Mouse (Mus musculus) myocyte (in vitro differentiated cells): ENCODE measurements at regions not wholly inside any gene's neighbourhood (a gene's known extent, or its start where the extent isn't known, plus 50 kb on each side); places are given as distances from the start of the nearest gene placed in this dataset.
A peak's percentile ranks its signal among the peaks of the same experiment; 100 is the strongest.

Source experiments
- H3K27me3 ChIP-seq: one replicate; pipeline ENCODE4 v1.6.1; 2011; ENCODE audit not compliant: control insufficient read depth, insufficient read depth, insufficient read length
- H3K36me3 ChIP-seq: one replicate; pipeline ENCODE4 v1.6.1; 2011; ENCODE audit not compliant: control insufficient read depth, insufficient read depth
- H3K4me2 ChIP-seq: one replicate; pipeline ENCODE4 v1.6.1; 2011; ENCODE audit warnings: low read depth, control low read depth
- H3K4me3 ChIP-seq: one replicate; pipeline ENCODE4 v1.5.1; 2011; ENCODE audit warnings: mild to moderate bottlenecking, control low read depth, moderate library complexity
- H3K79me2 ChIP-seq: one replicate; pipeline ENCODE4 v1.6.1; 2011; ENCODE audit not compliant: control insufficient read depth, insufficient read depth
- H3ac ChIP-seq: one replicate; pipeline ENCODE4 v1.6.1; 2011; ENCODE audit not compliant: control insufficient read depth, insufficient read length
- CEBPB ChIP-seq: IDR thresholded peaks from 2 replicates; pipeline ENCODE4 v1.6.1; 2011; ENCODE audit warnings: mild to moderate bottlenecking, moderate library complexity; ENCODE audit not compliant: poor library complexity, insufficient read depth, severe bottlenecking
- E2F4 ChIP-seq: IDR thresholded peaks from one replicate; pipeline ENCODE4 v1.6.1; 2011; ENCODE audit warnings: mild to moderate bottlenecking, control low read depth, moderate library complexity; ENCODE audit not compliant: insufficient read depth
- MAX ChIP-seq: IDR thresholded peaks from one replicate; pipeline ENCODE4 v1.6.1; 2011; ENCODE audit warnings: low read depth, mild to moderate bottlenecking, control low read depth
- MYOD1 ChIP-seq, 3 experiments: IDR thresholded peaks; one replicate each; pipeline ENCODE4 v1.6.1; 2011; ENCODE audit warnings: control low read depth in 2 of 3, low read depth in 2 of 3, mild to moderate bottlenecking in 2 of 3, moderate library complexity in 1 of 3; ENCODE audit not compliant: insufficient read length in 2 of 3, control insufficient read depth in 1 of 3
- MYOG ChIP-seq, 3 experiments: IDR thresholded peaks; one replicate each; pipeline ENCODE4 v1.6.1; 2011; ENCODE audit warnings: control low read depth in 2 of 3, low read depth in 2 of 3, mild to moderate bottlenecking in 2 of 3; ENCODE audit not compliant: insufficient read length in 2 of 3, control insufficient read depth in 1 of 3, insufficient read depth in 1 of 3
- POLR2A ChIP-seq: IDR thresholded peaks from one replicate; pipeline ENCODE4 v1.6.1; 2011; ENCODE audit warnings: low read depth, mild to moderate bottlenecking, control low read depth, moderate library complexity; ENCODE audit not compliant: insufficient read length
- POLR2AphosphoS2 ChIP-seq: IDR thresholded peaks from one replicate; pipeline ENCODE4 v1.6.1; 2011; ENCODE audit warnings: low read depth, control low read depth; ENCODE audit not compliant: insufficient read length
- REST ChIP-seq: IDR thresholded peaks from one replicate; pipeline ENCODE4 v1.6.1; 2011; ENCODE audit warnings: mild to moderate bottlenecking, control low read depth, moderate library complexity; ENCODE audit not compliant: insufficient read depth, insufficient read length
- SRF ChIP-seq: IDR thresholded peaks from one replicate; pipeline ENCODE4 v1.6.1; 2011; ENCODE audit warnings: low read depth; ENCODE audit not compliant: control insufficient read depth, insufficient read length
- TCF12 ChIP-seq: IDR thresholded peaks from one replicate; pipeline ENCODE4 v1.6.1; 2011; ENCODE audit warnings: mild to moderate bottlenecking, control low read depth; ENCODE audit not compliant: poor library complexity, insufficient read depth, severe bottlenecking
- TCF3 ChIP-seq: IDR thresholded peaks from one replicate; pipeline ENCODE4 v1.6.1; 2011; ENCODE audit warnings: low read depth, control low read depth; ENCODE audit not compliant: insufficient read length
- USF1 ChIP-seq: IDR thresholded peaks from one replicate; pipeline ENCODE4 v1.6.1; 2011; ENCODE audit warnings: low read depth, mild to moderate bottlenecking, control low read depth, moderate library complexity

GRCm38 (mm10) chr8:78003888-78004543 lies 209.1 kb upstream of the Ttc29 start:
- no peaks in the 10 kb centered on the region for H3K79me2 ChIP-seq
- no peak for TF ChIP-seq POLR2AphosphoS2
- no peak for TF ChIP-seq MYOD1 (IDR thresholded peaks at IDR 0.05; ENCODE audit: control insufficient read depth in 1 of 3, insufficient read length in 2 of 3, low read depth in 2 of 3)
- no peak for TF ChIP-seq TCF3
- TF ChIP-seq MYOG (IDR thresholded peaks at IDR 0.05; ENCODE audit: control insufficient read depth in 1 of 3, insufficient read depth in 1 of 3, insufficient read length in 2 of 3, low read depth in 2 of 3): no peak
- TF ChIP-seq E2F4: no peak
- TF ChIP-seq POLR2A: no peak
- no peak for TF ChIP-seq REST
- no peak for TF ChIP-seq MAX
- no peak for TF ChIP-seq SRF
- no peak for TF ChIP-seq USF1
- no peak for TF ChIP-seq CEBPB
- no peak for TF ChIP-seq TCF12
- H3K4me2 ChIP-seq: peak overlapping the region; percentile 12
- no peaks in the 10 kb centered on the region for H3K36me3 ChIP-seq
- no peak overlapping the region for H3K4me3 ChIP-seq
- H3K27me3 ChIP-seq: no peaks in the 10 kb centered on the region
- no peak overlapping the region for H3ac ChIP-seq

GRCm38 (mm10) chr8:78004891-78005290 lies 208.2 kb upstream of the Ttc29 start:
- Histone ChIP-seq H3K27me3 (no peaks in the 10 kb centered on the region), H3ac (no peak overlapping the region), H3K4me2 (peak overlapping the region; percentile 12), H3K36me3 (no peaks in the 10 kb centered on the region), H3K4me3 (no peak overlapping the region), H3K79me2 (no peaks in the 10 kb centered on the region)
- no peak for TF ChIP-seq REST
- TF ChIP-seq CEBPB: no peak
- TF ChIP-seq USF1: no peak
- TF ChIP-seq TCF3: no peak
- no peak for TF ChIP-seq E2F4
- TF ChIP-seq SRF: no peak
- no peak for TF ChIP-seq POLR2AphosphoS2
- no peak for TF ChIP-seq TCF12
- TF ChIP-seq MYOD1 (IDR thresholded peaks at IDR 0.05; ENCODE audit: control insufficient read depth in 1 of 3, insufficient read length in 2 of 3, low read depth in 2 of 3): no peak
- no peak for TF ChIP-seq POLR2A
- no peak for TF ChIP-seq MAX
- TF ChIP-seq MYOG (IDR thresholded peaks at IDR 0.05; ENCODE audit: control insufficient read depth in 1 of 3, insufficient read depth in 1 of 3, insufficient read length in 2 of 3, low read depth in 2 of 3): no peak

- H3K27me3 ChIP-seq: no peaks in the 10 kb centered on the region
- H3K4me2 ChIP-seq: no peak overlapping the region
- no peaks in the 10 kb centered on the region for H3K36me3 ChIP-seq
- no peaks in the 10 kb centered on the region for H3K79me2 ChIP-seq
- no peak overlapping the region for H3ac ChIP-seq
- TF ChIP-seq SRF (no peak), E2F4 (no peak)
- H3K4me3 ChIP-seq: no peak overlapping the region
Measured at GRCm38 (mm10) chr8:78013101-78013500, 200.0 kb upstream of the Ttc29 start.

GRCm38 (mm10) chr8:78018430-78019180 lies 194.5 kb upstream of the Ttc29 start:
- no peaks in the 10 kb centered on the region for H3K79me2 ChIP-seq
- no peaks in the 10 kb centered on the region for H3K36me3 ChIP-seq
- no peak overlapping the region for H3ac ChIP-seq
- H3K27me3 ChIP-seq: no peaks in the 10 kb centered on the region
- no peak for TF ChIP-seq MYOG (IDR thresholded peaks at IDR 0.05; ENCODE audit: control insufficient read depth in 1 of 3, insufficient read depth in 1 of 3, insufficient read length in 2 of 3, low read depth in 2 of 3)
- TF ChIP-seq POLR2A: no peak
- TF ChIP-seq CEBPB: no peak
- TF ChIP-seq E2F4: no peak
- TF ChIP-seq USF1: no peak
- no peak for TF ChIP-seq TCF3
- TF ChIP-seq REST: no peak
- TF ChIP-seq MAX: no peak
- TF ChIP-seq POLR2AphosphoS2: no peak
- TF ChIP-seq SRF: no peak
- TF ChIP-seq MYOD1 (IDR thresholded peaks at IDR 0.05; ENCODE audit: control insufficient read depth in 1 of 3, insufficient read length in 2 of 3, low read depth in 2 of 3): no peak
- TF ChIP-seq TCF12: no peak
- H3K4me3 ChIP-seq: no peak overlapping the region
- H3K4me2 ChIP-seq: no peak overlapping the region

- no peak overlapping the region for H3K4me3 ChIP-seq
- no peak overlapping the region for H3K4me2 ChIP-seq
- no peaks in the 10 kb centered on the region for H3K36me3 ChIP-seq
- no peak overlapping the region for H3ac ChIP-seq
- no peak for TF ChIP-seq SRF
- TF ChIP-seq CEBPB: no peak
- TF ChIP-seq MYOD1 (IDR thresholded peaks at IDR 0.05; ENCODE audit: control insufficient read depth in 1 of 3, insufficient read length in 2 of 3, low read depth in 2 of 3): no peak
- no peak for TF ChIP-seq POLR2A
- TF ChIP-seq E2F4: no peak
- H3K79me2 ChIP-seq: no peaks in the 10 kb centered on the region
- no peaks in the 10 kb centered on the region for H3K27me3 ChIP-seq
Measured at GRCm38 (mm10) chr8:78021473-78021872, 191.6 kb upstream of the Ttc29 start.
